Mouse (Mus musculus): Measurements from ENCODE around the gene Slc4a3.

Gene Slc4a3

DNA sequence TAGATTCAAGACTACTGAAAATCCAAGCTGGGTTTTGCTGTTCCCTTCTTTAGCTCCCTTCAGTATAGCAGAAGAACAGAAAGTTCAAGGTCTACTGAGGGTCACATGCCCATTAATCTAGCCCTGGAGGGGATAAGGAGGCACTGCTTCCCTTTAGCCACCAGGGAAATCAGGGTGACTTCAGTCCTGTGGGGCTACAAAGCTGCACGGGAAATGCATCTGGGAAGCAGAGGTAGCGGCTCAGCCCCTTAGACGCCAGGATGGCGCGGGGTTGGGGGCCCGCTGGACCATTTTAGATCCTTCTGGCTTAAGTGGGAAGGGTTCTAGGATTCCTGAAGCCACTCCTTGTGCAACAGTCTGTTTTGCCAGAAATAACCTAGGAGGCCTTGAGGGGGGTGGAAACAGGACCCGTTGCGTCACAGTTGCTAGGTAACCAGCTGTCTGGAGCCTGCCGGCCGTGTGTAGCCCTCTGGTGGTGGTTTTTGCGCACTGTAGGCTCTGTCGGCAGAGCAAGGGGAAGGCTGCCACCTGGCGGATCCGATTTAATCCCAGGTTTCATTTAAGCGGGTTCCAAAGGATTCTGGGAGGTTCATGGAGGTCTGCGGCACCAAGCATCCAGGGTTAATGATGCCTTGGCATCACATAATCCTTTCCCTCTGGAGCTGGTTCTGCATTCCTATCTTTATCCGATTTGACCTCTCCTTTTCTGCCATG, 13.3 kb downstream of the Slc4a3 start:
- DNase-seq (ENCODE audit: low spot score in 2 of 2): peak; percentile 87 to 93

DNA sequence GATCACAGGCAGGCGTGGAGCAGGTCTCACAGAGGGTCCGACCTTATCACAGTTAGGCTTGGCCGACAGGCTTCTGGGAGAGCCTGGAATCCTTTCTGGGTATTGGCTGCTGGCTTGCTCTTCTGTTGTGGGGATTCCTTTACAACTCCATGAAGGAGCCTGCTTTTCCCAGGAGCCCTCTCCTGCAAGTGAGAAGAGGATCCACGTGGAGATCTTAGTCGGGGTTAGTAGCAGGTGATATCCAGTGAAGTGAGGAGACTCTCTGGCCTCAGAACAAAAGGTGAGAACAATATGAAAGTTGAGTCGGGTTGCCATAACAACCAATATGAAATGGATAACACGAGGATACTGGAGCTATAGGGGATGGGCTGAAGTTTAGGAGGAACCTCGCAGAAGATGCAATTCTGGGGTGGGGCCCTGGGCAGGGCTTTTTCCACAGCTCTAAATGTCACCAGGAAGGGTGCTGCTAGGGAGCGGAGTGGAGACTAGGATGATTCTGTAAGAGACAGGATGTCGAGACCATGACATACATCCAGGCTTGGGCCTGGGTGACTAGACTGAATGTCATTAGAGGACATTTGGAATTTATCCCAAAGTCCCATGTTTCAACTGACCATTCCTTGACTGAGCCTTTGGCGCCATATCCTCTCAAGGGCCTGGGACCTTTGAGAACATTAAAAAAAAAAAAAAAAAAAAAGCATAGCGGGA, 14.3 kb downstream of the Slc4a3 start:
- DNase-seq (ENCODE audit: low spot score in 2 of 2): no peak

GRCm38 (mm10) chr1:75561221-75561897, 15.3 kb downstream of the Slc4a3 start:
- no peak for DNase-seq (ENCODE audit: low spot score in 2 of 2)

- DNase-seq (ENCODE audit: low spot score in 2 of 2): no peak
Measured at GRCm38 (mm10) chr1:75561898-75562238, 15.8 kb downstream of the Slc4a3 start.

DNA sequence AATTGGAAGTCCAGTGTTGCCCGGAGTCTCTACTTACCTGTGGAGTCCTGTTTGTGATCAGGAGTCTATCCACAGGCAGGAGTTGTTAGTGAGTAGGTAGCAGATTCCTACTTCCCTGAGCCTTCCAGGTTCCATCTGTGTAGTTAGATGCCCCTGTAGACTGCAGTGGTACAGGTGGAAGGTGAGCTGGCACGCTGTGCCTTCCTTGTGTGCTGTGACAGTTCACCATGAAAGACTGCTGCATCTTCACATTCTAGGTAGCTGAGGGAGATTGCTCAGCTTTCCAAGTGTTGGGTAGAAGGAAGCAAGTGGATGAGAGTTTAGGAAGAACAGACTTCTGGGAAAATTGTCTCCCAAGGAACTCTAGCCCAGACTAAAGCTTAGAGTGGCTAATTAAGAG, 18.0 kb downstream of the Slc4a3 start:
- DNase-seq (ENCODE audit: low spot score in 2 of 2): no peak

GRCm38 (mm10) chr1:75564916-75565315, 18.9 kb downstream of the Slc4a3 start:
- DNase-seq (ENCODE audit: low spot score in 2 of 2): no peak

DNA sequence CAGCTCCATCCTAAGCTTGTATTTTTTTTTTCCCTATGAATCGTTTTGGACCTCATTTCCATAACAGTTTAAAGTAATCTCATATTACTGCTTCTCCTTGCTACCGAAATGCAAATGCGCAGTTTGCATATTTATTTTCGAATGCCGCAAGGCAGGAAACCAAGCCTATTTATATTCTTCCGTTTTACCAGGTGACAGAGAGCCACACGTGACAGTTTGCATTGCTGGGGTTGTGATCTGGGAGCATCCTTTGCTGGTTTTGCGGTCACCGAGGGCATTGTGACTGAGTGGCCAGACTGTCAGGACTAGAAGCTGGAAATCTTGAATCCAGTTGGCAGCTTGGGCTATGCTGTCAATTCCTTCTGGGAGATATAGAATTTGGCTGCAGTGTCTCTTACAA, 19.6 kb downstream of the Slc4a3 start:
- DNase-seq (ENCODE audit: low spot score in 2 of 2): no peak

- DNase-seq (ENCODE audit: low spot score in 2 of 2): no peak
Measured at GRCm38 (mm10) chr1:75570403-75570802, 24.3 kb downstream of the Slc4a3 start.

GRCm38 (mm10) chr1:75572776-75573175, 26.7 kb downstream of the Slc4a3 start:
- no peak for DNase-seq (ENCODE audit: low spot score in 2 of 2)

DNA sequence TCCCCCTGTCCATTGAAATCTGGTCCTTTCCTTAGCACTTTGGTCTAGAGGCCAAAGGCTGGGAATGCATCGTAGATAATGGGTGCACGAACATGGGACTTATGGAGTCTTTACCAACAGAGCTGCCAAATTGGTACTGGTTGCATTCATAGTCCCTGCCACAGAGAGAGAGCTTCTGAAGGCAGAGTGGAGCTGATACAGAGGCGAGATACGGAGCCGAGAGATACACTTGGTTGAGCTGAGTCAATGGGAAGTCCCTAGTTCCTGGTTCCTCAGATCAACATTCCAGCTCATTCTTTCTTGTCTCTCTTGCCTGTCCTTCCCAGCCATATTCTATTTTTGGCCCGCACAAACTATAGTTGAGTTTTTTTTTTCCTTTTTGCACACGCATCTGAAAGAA, 27.6 kb downstream of the Slc4a3 start:
- no peak for DNase-seq (ENCODE audit: low spot score in 2 of 2)

DNA sequence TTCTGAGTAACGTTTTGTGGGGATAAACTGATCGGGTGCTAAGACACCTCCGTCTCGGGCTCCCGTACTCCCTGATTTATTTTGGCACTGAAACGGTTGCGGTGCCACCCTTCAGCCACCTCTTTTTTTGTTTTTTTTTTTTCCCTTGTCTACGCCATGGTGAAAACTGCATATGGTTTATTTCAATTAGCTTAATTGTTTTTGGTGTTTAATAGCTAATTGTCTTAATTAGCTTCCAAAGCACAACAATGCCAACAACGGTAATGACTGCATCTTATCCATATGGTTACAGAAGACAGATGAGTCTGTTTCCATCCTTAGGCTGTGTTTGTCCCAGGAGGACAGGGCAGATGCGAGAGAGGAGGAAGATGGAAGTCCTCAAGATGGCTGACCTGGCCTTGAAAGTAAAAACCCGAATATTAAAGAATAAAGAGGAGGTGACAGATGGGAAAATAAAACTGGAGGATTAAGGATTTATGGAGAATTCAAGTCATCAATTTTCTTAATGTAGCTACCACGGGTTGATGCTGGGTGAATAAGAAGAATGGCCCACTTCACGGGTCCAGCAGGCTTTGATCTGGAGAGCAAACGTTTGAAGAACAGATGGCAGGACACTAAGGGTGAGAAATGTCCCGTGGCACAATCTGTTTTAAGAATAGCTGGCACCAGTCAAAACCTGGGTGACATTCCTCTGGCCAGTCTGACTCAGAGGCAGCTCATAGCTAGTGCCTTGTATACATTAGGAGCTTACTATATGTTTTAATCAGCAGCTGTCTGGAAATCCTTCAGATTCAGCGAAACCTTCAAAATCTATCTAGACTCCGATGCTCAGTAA, 28.6 kb downstream of the Slc4a3 start:
- DNase-seq (ENCODE audit: low spot score in 2 of 2): no peak

DNA sequence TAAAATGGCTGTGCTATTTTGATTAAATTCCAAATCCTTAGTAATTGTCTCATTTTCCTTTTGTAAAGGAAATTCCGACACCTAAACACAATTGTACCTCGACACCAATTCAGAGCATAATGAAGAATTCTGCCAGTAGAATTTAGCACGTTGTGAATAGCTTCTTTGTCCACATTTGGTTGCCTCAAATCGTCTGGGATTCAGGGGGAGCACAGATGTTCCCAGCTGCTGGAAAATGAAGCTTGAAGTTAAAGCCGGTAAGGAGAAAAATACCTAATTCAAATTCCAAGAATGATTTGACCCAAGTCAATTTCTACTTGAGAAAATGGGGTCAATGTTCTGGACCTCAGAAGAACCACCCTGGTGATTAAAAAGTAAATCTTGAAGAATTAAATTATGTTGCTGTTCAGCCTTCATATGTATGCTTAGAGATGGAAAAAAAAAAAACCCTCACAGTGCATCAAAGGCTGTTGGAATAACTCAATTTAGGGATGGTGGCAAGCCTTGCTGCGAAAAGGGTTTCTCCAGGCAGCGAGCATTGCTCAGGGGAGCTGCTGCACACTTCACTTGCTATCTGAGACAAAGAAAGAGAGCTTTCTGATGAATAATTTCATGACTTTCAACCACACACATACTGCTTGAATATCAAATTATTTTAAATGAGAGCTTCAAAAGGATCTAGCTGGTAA, 36.0 kb downstream of the Slc4a3 start:
- no peak for DNase-seq (ENCODE audit: low spot score in 2 of 2)

DNA sequence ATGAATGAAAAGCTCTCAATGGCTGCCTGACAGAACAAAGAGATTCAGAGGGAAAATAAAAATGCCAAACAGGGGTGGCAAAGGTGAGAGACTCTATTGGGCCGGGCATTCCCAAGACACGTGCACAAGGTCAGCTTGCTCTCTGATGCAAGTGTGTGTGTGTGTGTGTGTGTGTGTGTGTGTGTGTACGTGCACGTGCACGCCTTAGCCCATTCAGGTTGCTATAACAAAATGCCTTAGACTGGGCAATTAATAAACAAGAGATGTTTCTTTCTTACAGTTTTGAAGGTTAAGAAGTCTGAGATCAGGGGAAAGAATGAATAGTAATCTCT, 36.5 kb downstream of the Slc4a3 start:
- no peak for DNase-seq (ENCODE audit: low spot score in 2 of 2)

DNA sequence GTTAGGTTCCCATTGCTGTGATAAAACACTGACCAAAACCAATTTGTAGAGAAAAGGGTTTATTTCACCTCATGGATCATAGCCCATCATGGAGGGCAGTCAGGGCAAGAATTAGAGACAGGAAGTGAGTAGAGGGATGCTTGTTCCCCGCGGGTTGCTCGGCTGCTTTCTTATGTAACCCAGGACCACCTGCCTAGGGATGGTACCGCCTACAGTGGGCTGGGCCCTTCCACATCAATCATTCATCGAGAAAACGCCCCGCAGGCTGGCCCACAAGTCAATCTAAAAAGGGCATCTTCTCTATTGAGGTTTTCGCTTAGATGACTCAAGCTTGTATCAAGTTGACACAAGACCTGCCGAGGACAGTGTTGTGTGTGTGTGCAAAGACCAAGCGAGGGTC, 37.0 kb downstream of the Slc4a3 start:
- no peak for DNase-seq (ENCODE audit: low spot score in 2 of 2)

DNA sequence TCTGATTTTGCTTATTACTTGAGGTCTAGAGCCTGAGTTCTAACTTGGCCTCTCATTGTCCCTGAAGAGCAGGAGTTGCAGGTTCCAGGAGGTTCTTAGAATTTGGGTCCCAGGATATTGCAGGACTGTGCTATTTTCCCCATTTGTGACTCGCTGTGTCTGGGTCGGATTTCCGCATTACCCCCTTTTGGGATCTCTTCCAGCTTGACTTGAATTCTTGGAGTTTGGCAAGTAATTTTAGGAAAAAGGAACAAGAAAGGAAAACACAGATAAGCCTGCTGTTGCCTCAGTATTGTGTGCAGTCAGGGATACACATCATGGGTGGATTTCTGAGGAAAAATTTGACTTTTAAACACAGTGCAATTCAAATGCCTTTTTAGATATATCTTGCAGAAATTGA, 40.7 kb downstream of the Slc4a3 start:
- DNase-seq (ENCODE audit: low spot score in 2 of 2): no peak

DNA sequence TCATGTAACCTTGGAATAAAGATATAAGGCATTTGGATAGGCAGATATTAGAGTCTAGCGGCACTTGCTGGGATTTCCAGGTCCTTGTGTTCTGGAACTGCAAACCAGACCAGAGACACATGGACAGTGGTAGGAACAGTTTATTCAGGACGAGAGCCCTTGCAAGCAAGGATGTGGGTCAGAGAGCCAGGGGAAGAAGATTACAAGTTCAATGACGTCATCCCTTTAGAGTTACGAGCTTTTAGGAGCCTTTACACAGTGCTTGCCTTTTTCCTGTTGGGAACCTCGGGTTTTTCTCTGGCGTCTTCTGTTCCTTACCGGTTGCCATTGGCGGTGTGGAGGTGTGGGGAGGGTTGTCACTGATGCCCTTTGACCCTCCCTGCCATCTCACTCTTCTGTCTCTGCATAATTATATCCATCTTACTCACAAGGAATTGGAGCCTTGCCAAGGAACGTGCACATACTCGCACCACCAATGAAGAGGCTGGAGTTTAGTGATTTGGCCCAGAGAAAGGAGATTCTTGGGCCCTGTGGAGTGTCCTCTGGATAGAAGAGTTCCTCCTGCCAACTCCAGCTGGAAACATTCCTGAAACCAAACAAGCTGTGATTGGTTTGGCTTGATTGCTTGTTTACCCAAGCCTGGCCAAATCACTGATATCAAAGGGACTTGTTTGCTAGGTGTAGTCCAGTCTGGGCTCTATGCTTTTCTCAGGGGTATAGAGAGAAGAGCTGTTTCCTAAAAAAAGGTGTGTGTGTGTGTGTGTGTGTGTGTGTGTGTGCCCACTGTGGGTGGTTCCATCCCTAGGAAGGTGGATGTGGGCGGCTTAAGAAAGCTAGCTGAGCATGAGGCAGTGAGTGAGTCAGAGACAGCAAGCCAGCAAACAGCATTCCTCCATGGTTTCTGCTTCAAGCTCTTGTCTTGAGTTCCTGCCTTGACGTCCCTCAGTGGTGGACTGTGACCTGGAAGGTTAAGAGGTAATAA, 42.0 kb downstream of the Slc4a3 start:
- DNase-seq (ENCODE audit: low spot score in 2 of 2): no peak

GRCm38 (mm10) chr1:75588874-75589273, 42.8 kb downstream of the Slc4a3 start:
- DNase-seq (ENCODE audit: low spot score in 2 of 2): no peak

- DNase-seq (ENCODE audit: low spot score in 2 of 2): no peak
Measured at GRCm38 (mm10) chr1:75589983-75590382, 43.9 kb downstream of the Slc4a3 start.

DNA sequence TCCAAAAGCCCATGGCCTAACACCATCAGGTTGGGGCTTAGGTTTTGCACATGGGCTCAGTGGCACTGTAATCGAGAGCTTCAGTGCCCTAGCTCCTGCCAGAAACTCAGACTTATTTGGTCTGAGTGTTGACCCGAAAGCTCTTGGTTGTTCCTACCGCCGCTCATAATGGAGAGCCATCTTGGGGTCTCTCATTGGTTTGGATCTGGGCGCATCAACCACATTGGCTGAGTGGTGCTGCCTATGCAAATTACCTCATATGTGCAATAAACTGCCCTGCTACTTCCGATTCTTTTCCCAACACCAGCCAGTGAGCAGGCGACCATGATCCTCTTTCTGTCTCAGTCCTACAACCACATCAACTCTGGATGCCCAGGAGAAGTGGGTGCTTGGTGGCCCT, 47.9 kb downstream of the Slc4a3 start:
- no peak for DNase-seq (ENCODE audit: low spot score in 2 of 2)

DNA sequence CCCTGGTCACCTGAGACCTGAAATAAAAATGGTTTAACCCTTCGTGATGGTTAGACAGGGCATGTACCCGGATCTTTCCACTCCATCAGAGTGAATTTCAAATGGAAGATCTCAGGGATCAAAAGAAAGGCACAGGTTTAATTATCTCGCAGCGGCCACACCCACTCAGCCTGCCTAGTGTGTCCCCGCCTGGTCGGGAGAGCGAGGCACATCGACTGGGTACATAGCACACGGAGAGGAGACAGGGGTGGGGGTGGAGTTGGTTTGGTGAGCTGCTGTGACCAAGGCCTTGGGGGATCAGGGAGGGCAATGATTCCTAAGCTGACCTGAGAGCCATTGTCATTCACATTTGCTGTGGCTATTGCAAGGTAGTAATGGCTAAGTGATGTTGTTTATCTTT, 48.8 kb downstream of the Slc4a3 start:
- no peak for DNase-seq (ENCODE audit: low spot score in 2 of 2)

DNA sequence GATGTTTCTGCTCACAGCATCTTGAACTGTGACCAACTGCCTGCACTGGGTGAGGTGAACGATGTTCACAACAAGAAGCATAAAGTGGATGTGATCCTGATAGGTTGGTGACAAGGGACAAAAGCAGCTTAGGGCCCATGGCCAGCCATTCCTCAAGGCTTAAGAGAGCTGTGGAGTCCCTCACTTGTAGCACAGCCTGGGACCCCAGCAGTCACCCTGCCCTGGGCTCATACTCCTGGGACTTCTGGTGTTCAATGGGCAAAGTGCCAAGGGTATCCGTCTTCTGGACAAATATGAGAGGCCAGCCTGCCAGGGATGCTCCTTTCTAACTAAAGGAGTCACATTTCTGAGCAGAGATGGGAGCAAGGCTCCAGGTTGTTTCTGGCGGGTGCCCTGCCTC, 49.9 kb downstream of the Slc4a3 start:
- DNase-seq (ENCODE audit: low spot score in 2 of 2): no peak
